Mouse (Mus musculus): ENCODE results near the gene Ppdpf.

Ppdpf gene

DNA sequence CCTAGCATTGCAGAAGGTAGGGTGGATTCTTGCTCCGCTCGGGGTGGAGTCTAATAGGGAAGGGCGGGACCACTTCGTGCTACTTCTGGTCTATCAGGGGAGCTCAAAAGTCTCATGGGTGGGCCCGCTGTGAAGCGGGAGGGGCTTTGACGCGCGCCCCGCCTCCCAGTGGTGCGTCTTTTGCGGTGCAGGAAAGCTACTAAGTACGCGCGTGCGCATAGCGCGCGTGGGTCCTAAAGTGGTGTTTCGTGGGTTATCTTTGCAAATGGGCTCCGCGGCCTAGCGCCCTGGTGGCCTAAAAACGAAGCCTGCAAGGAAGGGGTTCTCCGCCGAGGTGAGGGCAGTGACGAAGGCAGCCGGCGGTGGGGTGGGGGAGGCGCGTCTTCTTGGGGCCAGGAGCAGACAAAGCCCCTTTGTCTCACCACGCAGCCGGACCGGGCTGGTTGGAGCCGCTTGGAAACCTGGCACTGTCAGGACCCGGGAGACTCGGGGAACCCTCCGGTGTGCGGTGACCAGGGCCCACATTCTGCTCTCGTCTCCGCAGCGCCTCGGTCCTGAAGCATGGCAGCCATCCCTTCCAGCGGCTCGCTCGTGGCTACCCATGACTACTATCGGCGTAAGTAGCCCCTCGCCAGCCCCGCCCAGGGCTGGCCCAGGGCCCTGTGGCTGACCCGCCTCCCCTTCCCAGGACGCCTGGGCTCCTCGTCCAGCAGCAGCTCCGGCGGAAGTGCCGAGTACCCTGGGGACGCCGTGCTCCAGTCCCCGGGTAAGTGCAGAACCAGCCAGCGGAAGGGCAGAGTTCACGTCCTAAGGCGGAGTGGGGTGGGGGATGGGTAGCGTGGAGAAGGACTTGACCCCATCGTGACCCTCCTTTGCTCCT, at the start of gene Ppdpf:
Gene Ppdpf (plus strand): TSS at position 127 of the 880 bp plus-strand sequence.
- DNase-seq (ENCODE audit: low spot score in 2 of 2) = peak; percentile 92 to 96

DNA sequence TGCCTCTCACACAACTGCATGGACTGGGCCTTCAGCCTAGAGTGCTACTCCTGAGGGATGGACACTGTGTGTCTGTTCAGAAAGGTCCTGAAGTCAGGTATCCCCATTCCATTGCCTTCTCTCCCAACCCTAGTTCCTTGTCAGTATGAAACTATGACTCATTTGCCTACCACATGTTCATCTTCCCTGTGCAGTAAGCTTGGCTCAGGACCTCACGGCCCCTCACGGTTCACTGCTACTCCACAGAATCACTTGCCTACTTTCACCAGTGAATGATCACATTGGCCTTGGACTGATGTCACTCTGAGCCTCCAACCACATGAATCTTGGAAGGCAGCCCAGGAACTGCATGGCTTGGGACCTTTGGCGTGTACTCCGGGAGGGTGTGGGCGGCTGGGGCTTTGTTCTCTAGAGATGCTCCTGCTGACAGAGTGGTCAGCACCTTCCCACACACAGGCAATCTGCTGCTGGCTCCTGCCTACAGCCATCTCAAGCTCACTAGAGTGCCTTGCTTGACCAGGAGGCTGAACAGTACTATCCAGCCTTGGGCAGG, 47.3 kb upstream of the Ppdpf start:
- DNase-seq (ENCODE audit: low spot score in 2 of 2) = no peak

DNA sequence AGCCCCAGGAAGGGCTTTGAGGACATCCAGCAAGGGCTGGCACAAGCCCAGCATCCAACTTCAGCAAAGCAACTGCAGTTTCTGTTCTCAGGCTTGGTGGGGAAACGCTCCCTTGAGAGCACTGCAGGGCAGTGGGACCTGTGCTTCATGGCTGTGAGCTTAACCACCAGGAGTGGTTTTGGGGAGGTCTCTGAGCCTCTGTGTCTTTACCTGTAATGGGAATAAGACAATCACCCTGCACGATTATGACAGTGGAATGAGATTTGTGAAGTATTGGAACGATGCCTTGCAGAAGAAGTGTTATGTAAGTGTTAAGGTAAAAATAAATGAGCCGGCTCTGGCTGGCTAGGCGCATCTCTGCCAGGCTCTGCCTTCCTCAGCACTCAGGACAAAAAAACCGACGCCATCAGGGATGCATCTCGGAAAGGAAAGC, 44.3 kb upstream of the Ppdpf start:
- DNase-seq (ENCODE audit: low spot score in 2 of 2) = no peak

DNA sequence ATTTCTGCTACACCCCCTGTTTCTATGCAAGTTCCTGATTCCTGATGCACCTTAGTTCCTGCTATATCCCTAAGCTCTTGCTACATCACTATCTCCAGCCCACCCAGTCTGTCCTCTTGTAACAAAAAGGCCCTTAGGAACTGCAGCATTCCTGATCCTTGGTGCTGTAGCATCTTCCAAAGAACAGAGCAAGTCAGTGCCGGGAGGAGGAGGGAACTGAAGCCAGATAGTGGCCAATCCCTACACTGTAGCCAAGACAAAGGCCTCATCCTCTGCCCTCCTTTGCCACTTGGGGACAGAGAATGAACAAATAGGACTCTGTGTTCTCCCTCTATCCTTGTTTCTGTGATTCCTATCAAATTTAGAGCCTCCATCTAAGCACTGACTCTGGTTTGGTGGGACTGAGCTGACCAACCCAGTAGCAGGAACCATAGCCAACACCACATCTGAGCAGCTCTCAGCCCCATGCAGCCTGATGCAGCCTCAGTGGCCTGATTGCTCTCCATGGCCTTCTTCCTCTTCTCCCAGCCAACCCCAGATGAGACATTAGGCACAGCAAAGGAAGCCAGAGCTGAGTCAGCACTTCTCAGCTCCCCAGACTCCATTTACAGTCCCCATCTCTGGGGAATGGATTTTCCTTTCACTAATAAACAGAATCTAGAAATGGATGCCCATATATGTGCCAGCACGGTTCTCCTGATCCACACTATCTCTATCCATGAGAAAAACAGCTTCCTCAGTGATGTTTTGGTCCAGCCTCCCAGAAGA, 43.4 kb upstream of the Ppdpf start:
- no peak for DNase-seq (ENCODE audit: low spot score in 2 of 2)

DNA sequence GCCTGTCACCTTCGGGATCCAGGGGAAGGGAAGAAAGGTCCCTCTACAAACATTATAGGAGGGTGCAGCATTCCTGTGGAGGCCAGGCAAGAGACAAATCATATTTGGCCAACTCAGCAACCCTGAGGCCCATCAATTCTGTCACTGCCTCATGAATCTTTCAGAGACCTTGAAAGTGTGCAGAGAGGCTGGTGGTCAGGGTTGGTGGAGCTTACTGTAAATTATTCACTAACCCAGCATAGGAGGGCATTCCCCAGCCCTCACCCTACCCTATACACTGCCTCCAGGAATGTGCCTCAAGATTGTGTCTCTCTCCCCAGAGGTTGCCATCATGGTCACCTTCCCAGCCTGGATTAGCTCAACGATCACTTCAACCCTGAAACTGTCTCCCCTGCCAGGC, 42.4 kb upstream of the Ppdpf start:
- DNase-seq (ENCODE audit: low spot score in 2 of 2) = no peak

DNA sequence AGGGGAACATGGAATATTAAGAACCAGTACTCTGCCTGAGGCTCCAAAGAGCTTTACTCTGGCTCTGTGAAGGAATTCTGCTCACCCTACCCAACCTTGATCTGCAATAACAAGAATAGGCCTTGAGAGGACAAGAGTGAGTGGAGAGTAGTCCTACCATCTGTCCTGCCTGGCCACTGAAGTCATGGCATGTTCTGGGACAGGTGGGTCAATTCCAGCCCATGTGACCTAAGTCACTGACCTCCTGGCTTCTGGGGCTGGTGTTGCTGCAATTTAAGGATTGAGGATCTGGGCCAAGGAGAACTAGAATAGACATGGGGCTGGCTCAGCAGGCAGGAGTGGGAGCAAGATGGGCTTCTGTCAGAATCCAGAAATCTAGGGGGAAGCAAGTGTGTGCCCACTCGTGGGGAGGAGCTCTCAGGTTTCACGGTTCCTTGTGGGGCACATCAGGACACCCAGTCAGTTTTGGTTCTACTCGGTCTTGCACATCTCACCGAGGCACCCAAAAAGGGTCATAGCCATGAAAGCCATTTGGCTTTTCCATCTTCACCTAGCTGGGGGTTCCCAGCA, 40.0 kb upstream of the Ppdpf start:
- DNase-seq (ENCODE audit: low spot score in 2 of 2) = no peak

DNA sequence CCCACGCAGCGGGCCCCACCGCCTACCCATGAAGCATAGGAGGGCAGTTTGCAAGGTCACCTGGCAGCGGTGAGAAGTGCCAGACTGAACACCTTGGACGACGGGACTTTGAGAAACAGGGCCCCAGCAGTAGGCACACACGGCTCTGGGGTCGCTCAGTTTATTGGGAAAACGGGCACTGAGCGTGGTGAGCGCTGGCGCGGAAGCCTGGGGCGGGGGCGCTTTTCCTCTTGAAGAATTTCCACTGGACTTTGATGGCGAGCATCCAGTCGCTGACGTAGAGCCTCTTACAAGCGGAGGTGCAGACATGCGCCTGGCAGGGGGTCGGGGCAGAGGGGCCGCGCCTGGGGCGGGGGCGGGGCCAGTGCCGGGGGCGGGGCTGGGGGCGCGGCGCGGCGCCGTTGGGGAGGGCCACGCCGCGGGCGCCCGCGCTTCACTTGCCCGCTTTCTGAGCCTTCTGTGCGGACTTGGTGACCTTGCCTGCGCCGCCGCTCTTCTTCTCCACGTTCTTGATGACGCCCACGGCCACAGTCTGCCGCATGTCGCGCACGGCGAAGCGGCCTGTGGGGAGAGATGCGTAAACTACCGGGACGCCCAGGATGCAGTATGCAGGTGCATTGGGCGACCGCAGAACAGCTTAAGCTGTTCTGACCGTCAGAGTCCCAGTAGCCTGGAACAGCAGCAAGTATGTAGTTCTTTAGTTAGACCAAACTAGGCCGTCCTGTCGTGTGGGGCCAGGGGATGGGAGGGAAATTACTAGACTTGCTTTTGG, 39.3 kb upstream of the Ppdpf start:
- peak in 1 of 2 experiments; percentile 36 for DNase-seq (ENCODE audit: low spot score in 2 of 2)

DNA sequence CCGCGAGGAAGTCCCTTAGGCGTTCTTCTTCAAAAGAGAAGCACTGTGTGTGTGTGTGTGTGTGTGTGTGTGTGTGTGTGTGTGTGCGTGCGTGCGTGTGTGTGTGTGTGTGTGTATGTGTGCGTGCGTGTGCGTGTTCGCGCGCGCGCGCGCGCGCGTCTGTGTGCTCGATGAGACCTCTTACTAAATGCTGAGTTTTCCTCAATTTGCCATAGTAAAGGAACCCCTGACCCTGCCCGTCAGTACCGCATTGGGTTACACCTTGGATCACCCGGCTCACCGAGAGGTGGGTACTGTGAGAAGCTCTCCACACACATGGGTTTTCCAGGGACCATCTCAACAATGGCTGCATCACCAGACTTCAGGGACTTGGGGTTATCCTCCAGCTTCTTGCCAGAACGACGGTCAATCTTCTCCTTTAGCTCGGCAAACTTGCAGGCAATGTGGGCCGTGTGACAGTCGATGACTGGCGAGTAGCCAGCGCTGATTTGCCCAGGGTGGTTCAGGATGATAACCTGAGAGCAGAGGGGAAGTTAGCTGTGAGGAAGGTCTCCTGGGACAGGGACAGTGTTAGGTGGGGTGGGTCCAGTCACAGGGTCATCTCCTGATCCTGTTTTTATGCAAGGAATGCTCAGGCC, 38.6 kb upstream of the Ppdpf start:
- DNase-seq (ENCODE audit: low spot score in 2 of 2) = no peak

DNA sequence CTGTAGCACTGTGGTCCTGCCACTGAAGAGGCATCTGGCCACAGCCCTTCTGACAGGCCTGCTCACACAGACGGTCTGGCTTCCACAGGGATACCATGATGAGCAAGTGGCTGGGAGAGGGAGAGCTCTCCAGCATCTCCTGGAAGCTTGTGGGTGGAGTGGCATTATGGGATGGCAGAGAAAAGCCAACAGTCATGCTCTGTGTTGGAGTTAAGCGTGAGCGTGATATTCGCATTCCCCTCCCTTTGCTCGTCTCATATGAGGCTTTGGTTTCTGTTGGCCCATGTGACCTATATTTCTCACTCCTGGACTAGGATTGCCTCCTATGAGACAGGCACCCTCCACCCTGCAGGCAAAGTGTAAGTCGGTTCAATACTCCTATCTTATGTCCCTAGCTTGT, 36.8 kb upstream of the Ppdpf start:
- peak in 1 of 2 experiments; percentile 68 for DNase-seq (ENCODE audit: low spot score in 2 of 2)

DNA sequence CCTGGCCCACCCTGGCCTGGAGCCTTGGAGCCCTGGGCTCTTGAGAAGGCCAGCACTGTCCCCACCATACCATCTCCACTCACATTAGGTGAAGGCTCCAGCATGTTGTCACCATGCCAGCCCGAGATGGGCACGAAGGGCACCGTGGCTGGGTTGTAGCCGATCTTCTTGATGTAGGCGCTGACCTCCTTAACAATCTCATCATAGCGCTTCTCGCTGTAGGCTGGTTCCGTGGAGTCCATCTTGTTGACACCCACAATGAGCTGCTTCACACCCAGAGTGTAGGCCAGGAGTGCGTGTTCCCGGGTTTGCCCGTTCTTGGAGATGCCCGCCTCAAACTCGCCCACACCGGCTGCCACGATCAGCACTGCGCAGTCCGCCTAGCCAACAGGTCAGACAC, 34.3 kb upstream of the Ppdpf start:
- peak in 1 of 2 experiments; percentile 38 for DNase-seq (ENCODE audit: low spot score in 2 of 2)

DNA sequence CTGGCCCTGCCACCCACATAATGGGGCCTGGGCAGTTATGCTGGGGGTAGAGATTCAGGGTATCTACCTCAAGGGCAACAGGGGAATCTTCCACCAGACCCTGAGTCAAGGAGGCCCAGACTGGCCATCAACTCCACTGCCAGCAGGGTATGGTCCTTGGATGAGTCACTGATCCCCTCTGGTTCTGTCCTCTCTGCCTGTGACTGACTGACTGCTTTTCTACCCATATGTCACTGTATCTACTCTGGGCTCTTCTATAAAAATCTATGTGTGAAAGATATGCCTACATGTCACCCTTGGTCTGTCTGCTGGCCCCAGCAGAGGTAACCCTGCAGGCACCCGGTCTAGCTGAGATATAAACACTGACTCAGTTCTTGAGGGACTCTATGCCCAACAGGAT, 33.9 kb upstream of the Ppdpf start:
- DNase-seq (ENCODE audit: low spot score in 2 of 2) = no peak

DNA sequence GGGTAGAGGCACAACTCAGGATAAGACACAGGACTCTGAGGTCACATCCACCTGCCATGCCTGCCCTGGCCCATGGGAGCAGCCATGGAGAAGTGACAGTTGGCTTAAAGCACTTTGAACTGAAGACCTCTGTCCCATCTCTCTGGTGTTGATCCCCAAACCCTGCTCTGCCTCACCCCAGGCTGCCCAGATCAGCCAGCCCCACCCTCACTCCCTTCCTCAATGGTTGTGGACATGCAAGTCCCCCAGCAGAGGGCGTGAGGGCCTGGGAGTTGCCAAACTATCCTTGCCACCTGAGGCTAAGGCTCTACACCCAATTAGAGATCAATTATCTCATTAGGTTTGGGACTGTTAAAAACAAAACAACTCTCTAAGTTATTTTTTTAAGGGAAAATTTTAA, 33.2 kb upstream of the Ppdpf start:
- peak in 1 of 2 experiments; percentile 19 for DNase-seq (ENCODE audit: low spot score in 2 of 2)

DNA sequence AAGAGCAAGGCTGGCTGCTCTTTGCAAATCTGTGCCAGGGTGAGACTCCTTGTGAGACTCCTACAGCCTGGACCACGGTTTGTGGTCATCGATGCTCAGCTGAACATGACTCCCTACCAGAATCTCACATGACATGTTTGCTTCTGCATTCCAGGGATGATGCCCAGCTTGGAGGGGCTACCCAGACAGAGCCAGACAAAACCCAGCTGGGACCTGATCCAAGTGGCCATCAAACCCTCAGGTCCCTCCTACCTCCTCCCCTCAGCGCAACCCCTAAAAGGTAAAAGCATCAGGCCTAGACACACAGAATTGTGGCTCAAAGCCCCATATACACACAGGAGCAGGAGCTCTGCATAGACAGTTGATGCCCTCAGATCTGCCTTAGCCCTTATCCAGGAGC, 32.7 kb upstream of the Ppdpf start:
- DNase-seq (ENCODE audit: low spot score in 2 of 2) = no peak

DNA sequence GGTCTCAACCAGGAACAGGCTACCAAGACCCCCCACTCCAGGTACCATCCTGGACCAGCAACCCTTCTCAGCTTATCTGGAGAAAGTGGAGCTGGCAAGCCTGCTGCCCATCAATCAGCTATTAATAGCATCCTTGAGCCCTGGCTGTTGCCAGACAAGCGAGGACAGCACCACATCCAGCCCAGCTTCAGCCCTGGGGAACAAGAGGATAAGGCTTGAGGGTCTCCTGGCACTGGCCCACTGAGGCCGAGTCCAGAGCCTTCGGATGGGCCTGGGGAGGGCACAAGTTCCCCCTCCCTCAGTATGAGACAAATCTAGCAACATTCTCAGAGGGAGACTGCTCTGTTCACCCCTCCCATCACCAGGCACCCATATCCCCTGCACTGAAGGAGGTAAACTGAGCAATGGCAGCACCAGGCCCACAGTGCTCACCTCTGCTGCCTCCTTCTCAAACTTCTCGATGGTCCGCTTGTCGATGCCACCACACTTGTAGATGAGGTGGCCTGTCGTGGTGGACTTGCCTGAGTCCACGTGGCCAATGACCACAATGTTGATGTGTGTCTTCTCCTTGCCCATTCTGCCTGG, 32.1 kb upstream of the Ppdpf start:
- DNase-seq (ENCODE audit: low spot score in 2 of 2) = no peak

DNA sequence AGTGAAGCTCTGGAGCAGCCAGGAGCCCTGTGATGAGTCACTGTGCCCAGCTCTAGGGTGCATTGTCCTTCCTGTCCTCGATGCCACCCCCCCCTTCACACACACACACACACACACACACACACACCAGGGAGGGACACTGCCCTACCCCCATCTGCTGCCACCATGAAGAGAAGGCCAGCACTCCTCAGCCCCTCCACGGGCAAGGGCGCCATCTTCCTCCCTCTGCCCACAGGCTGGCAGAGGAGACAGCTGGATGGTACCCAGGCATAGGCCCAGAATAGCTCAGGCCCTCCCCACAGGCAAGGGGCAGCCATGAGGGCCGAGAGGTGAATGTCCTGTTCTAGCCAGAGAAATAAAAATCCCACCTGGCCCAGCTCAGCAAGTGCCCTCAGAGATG, 31.2 kb upstream of the Ppdpf start:
- DNase-seq (ENCODE audit: low spot score in 2 of 2) = peak in 1 of 2 experiments; percentile 34

DNA sequence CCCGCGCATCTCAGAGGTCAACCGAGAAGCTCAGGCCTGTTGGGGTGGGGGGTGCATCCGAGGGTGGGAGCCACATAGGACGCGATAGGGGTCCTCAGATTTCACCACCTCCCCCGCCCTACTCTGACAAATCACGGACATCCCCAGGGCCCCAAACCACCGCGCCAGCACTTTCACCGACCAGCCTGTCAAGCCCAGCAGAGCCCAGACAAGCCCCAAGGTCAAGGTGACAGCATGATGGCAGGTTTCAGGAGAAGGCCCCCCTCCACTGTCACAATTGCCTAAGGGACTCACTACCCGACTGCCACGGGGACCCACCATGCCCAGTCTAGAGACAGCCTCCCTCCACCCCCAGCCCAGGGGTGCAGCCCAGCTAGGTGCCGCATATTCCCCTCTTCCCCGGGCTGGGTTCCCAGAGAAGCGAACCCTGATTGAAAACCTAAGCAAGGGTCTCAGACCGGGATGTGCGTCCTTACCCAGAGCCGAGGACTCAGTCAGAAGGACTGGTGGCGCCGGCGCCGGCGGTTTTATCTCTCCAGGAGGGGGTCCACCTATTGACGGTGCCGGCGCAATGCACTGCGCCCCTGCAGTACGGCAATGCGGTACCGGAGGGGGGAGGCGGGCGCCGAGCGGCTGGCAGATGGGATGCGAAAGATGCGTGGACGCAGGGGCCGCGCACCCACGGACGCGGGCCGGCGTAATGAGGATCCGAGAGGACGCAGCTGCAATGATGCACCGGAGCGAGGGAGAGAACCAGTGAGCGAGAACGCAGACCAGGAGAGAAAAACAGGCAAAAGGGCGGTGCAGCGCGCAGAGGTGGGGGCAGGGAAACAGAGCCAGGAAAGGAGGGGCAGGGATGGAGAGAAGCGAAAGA, 30.6 kb upstream of the Ppdpf start, which contains the start of gene Eef1a2:
Gene Eef1a2 (minus strand): TSS at position 767 of the 874 bp plus-strand sequence.
- peak; percentile 87 to 88 for DNase-seq (ENCODE audit: low spot score in 2 of 2)

DNA sequence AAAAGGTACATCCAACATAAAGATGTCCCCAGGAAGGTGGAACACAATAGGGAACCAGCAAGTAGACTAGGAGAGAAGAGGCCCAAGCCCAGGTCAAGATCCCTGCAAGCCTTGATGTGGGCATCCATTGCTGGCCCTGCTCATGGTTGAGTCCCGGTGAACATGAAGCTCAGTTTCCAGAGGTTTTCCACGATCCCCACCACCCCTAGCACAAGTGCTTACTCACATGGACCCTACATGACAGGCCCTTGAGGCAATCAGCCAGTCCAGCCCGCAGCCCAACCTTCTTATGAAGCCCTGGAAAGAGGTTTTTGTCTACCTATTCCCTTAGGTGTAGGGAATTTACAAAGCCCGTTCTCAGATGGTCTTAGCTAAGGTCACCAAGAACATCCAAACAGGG, 29.9 kb upstream of the Ppdpf start:
- no peak for DNase-seq (ENCODE audit: low spot score in 2 of 2)

DNA sequence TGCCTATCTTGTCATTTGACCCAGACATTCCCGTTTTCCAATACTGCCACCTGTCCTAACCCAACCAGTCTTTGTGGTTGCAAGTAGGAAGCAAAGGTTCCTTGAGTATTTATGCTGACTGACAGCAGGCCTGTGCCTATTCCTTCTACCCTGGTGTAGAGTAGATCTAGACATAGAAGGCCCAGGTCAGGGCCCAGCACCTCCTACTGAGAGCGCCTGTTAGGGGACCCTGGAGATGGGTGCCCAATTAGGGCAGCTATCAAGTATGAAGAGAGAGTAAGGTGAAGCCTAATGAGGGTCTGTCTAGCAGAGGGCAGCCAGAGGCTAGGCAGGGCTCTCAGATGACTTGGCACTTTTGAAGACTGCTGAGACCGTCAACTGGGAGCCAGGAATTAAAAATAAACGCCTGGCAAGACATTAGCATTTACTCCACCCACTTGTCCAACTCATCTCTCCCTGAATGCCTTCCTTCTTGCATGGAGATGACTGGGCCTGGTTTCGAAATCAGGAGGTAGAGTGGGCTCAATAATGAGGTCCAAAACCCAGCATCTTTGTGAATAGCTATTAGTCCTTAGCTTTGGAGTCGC, 29.2 kb upstream of the Ppdpf start:
- peak in 1 of 2 experiments; percentile 23 for DNase-seq (ENCODE audit: low spot score in 2 of 2)

DNA sequence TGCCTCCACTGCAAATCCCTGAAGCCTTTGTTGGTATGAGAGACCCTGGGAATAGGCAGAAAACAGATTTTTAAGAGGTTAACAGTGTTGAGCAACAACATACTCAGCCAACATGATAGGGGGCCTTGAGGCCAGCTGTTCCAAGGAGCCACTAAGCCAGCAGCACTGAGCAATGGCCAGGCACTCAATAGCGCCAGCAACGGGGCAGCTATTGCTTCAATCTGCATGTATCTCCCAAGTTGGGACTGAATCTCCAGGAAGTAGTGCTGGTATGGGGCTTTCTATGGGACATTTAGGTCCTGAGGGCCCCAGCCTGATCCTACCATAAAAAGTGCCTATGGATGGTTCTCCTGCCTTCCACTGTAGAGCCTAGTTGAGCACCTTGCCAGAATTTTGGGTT, 28.6 kb upstream of the Ppdpf start:
- DNase-seq (ENCODE audit: low spot score in 2 of 2) = no peak

All from right cerebral cortex, postnatal 36 days (tissue).